Comparison of ENCODE assay signal across 13 mouse cellular contexts in genomic region chr15:99417692-99418271, GRCm38 (mm10). TPM values are rescaled to one million over a fixed set of nuclear protein-coding genes. Genes with fewer than 3 reads are reported as not detected.
DNase-seq lines count a peak whose midpoint lies in the region; ATAC-seq and TF ChIP-seq lines count a peak whose summit lies in the region.
"Had no signal": no experiment of that assay in that cellular context is flagged by ENCODE, and none has a peak within 500 bp of the region (broad histone marks: within the 10 kb centered on the region; RNA-seq: fewer than 3 reads in every experiment).

No protein-coding gene starts in this region.

- H3K9me3 ChIP-seq in forebrain, embryonic 13.5 days (replicated peaks) = no peaks in the 10 kb centered on the region
- H3K9me3 ChIP-seq in forebrain, embryonic 12.5 days = no peaks in the 10 kb centered on the region
- H3K9me3 ChIP-seq in hindbrain, embryonic 10.5 days = no peaks in the 10 kb centered on the region
- no peaks in the 10 kb centered on the region for H3K9me3 ChIP-seq in hindbrain, postnatal 0 days (ENCODE audit: low read length)
- H3K9me3 ChIP-seq in E14TG2a.4 (ENCODE audit: low read length) = no peaks in the 10 kb centered on the region
- no peaks in the 10 kb centered on the region for H3K9me3 ChIP-seq in embryonic facial prominence, embryonic 14.5 days (ENCODE audit: control insufficient read depth, low read length)
- H3K9me3 ChIP-seq: embryonic facial prominence, embryonic 15.5 days had no signal

- peaks cover 16% of the 10 kb centered on the region for H3K4me1 ChIP-seq in forebrain, embryonic 13.5 days
- peaks cover 12% of the 10 kb centered on the region for H3K4me1 ChIP-seq in forebrain, embryonic 12.5 days
- peaks cover 37% of the 10 kb centered on the region for H3K4me1 ChIP-seq in hindbrain, embryonic 10.5 days (replicated peaks)
- peaks cover 7% of the 10 kb centered on the region for H3K4me1 ChIP-seq in hindbrain, postnatal 0 days (ENCODE audit: insufficient read depth, low read length)
- peaks cover 62% of the 10 kb centered on the region for H3K4me1 ChIP-seq in E14TG2a.4 (replicated peaks; ENCODE audit: low read depth, low read length)
- H3K4me1 ChIP-seq in embryonic facial prominence, embryonic 14.5 days (ENCODE audit: control insufficient read depth, insufficient read depth, low read length) = peaks cover 8% of the 10 kb centered on the region

- no peak for TF ChIP-seq CTCF in hindbrain, postnatal 0 days (IDR thresholded peaks at IDR 0.05; ENCODE audit: low read depth)
- TF ChIP-seq CTCF in E14TG2a.4 (conservative IDR thresholded peaks at IDR 0.05; ENCODE audit: low read length) = no peak

- DNase-seq in hindbrain, embryonic 10.5 days (ENCODE audit: low spot score) = no peak
- no peak for DNase-seq in hindbrain, postnatal 0 days (ENCODE audit: low spot score)
- DNase-seq in embryonic facial prominence, embryonic 14.5 days (ENCODE audit: low spot score) = peak; percentile 34
- no peak for DNase-seq in left cerebral cortex, postnatal 25 days (ENCODE audit: low spot score in 2 of 2)
- DNase-seq: cerebellum, adult 8-10 months; kidney, postnatal 14 days; liver had no signal

- no peak overlapping the region for H3K4me2 ChIP-seq in forebrain, embryonic 13.5 days
- H3K4me2 ChIP-seq in forebrain, embryonic 12.5 days = no peak overlapping the region
- no peak overlapping the region for H3K4me2 ChIP-seq in hindbrain, postnatal 0 days (ENCODE audit: low read depth, low read length)
- no peak overlapping the region for H3K4me2 ChIP-seq in embryonic facial prominence, embryonic 14.5 days (ENCODE audit: low read depth, low read length)
- H3K4me2 ChIP-seq: embryonic facial prominence, embryonic 15.5 days had no signal

- H3K4me3 ChIP-seq in forebrain, embryonic 13.5 days = no peak overlapping the region
- H3K4me3 ChIP-seq in forebrain, embryonic 12.5 days (replicated peaks) = no peak overlapping the region
- H3K4me3 ChIP-seq in hindbrain, embryonic 10.5 days = no peak overlapping the region
- H3K4me3 ChIP-seq in hindbrain, postnatal 0 days (ENCODE audit: low read length) = no peak overlapping the region
- H3K4me3 ChIP-seq in E14TG2a.4 (replicated peaks; ENCODE audit: low read length) = peak overlapping the region; percentile 48
- no peak overlapping the region for H3K4me3 ChIP-seq in embryonic facial prominence, embryonic 14.5 days (ENCODE audit: low read depth, low read length)
- H3K4me3 ChIP-seq: embryonic facial prominence, embryonic 15.5 days had no signal

- intact Hi-C loops in left cerebral cortex, postnatal 25 days (cut with DNase I) = loop anchor here (10.0 kb wide), 2 partner anchors 257 to 487 kb away; partner anchors contain the start of gene Asic1

- peak overlapping the region; percentile 54; the same call in 1 of the 2 replicates for H3K27ac ChIP-seq in forebrain, embryonic 13.5 days
- H3K27ac ChIP-seq in forebrain, embryonic 12.5 days = no peak overlapping the region
- H3K27ac ChIP-seq in hindbrain, embryonic 10.5 days = peak overlapping the region; percentile 40
- H3K27ac ChIP-seq in hindbrain, postnatal 0 days = no peak overlapping the region
- no peak overlapping the region; the same call in 1 of the 2 replicates for H3K27ac ChIP-seq in embryonic facial prominence, embryonic 14.5 days (replicated peaks; ENCODE audit: low read depth, low read length)
- H3K27ac ChIP-seq: embryonic facial prominence, embryonic 15.5 days; macrophage had no signal

- ATAC-seq in forebrain, embryonic 13.5 days = no peak
- ATAC-seq in forebrain, embryonic 12.5 days (ENCODE audit: low FRiP score) = no peak
- ATAC-seq in hindbrain, postnatal 0 days = no peak
- ATAC-seq in embryonic facial prominence, embryonic 14.5 days (ENCODE audit: low read depth) = 0 out of 2 replicates have a peak, but pooled peaks have one; percentile 1
- ATAC-seq in frontal cortex, adult (ENCODE audit: low TSS enrichment) = no peak

- 43% methylated on average over 17 of the region's 17 CpGs for WGBS in forebrain, embryonic 13.5 days
- 47% methylated on average over 17 of the region's 17 CpGs for WGBS in forebrain, embryonic 12.5 days
- WGBS in hindbrain, embryonic 10.5 days = 53% methylated on average over 17 of the region's 17 CpGs
- 47% methylated on average over 17 of the region's 17 CpGs for WGBS in hindbrain, postnatal 0 days
- WGBS in embryonic facial prominence, embryonic 14.5 days = 31% methylated on average over 17 of the region's 17 CpGs

- H3K27me3 ChIP-seq in forebrain, embryonic 13.5 days = no peaks in the 10 kb centered on the region
- H3K27me3 ChIP-seq in forebrain, embryonic 12.5 days = no peaks in the 10 kb centered on the region
- H3K27me3 ChIP-seq in hindbrain, embryonic 10.5 days (ENCODE audit: insufficient read depth, poor library complexity, severe bottlenecking) = no peaks in the 10 kb centered on the region
- no peaks in the 10 kb centered on the region for H3K27me3 ChIP-seq in hindbrain, postnatal 0 days (ENCODE audit: insufficient read depth, low read length)
- H3K27me3 ChIP-seq in E14TG2a.4 (ENCODE audit: insufficient read depth, low read length) = no peaks in the 10 kb centered on the region
- H3K27me3 ChIP-seq in embryonic facial prominence, embryonic 14.5 days (replicated peaks; ENCODE audit: control insufficient read depth, insufficient read depth, low read length) = no peaks in the 10 kb centered on the region
- H3K27me3 ChIP-seq: embryonic facial prominence, embryonic 15.5 days had no signal

- no peak overlapping the region for H3K9ac ChIP-seq in forebrain, embryonic 13.5 days
- H3K9ac ChIP-seq in forebrain, embryonic 12.5 days = no peak overlapping the region
- no peak overlapping the region for H3K9ac ChIP-seq in hindbrain, postnatal 0 days (replicated peaks; ENCODE audit: low read length)
- no peak overlapping the region for H3K9ac ChIP-seq in embryonic facial prominence, embryonic 14.5 days (ENCODE audit: low read depth, low read length)
- H3K9ac ChIP-seq: embryonic facial prominence, embryonic 15.5 days had no signal

- peaks cover 14% of the 10 kb centered on the region for H3K36me3 ChIP-seq in forebrain, embryonic 13.5 days (ENCODE audit: poor library complexity, severe bottlenecking)
- peaks cover 10% of the 10 kb centered on the region for H3K36me3 ChIP-seq in forebrain, embryonic 12.5 days (replicated peaks)
- H3K36me3 ChIP-seq in hindbrain, embryonic 10.5 days = peaks cover 16% of the 10 kb centered on the region
- peaks cover 7% of the 10 kb centered on the region; the same call in 1 of the 2 replicates for H3K36me3 ChIP-seq in hindbrain, postnatal 0 days (ENCODE audit: insufficient read depth, low read length)
- peaks cover 2% of the 10 kb centered on the region; the same call in 1 of the 2 replicates for H3K36me3 ChIP-seq in E14TG2a.4 (ENCODE audit: insufficient read depth, low read length)
- peaks cover 11% of the 10 kb centered on the region for H3K36me3 ChIP-seq in embryonic facial prominence, embryonic 14.5 days (ENCODE audit: control insufficient read depth, insufficient read depth, low read length)

RNA-seq across cellular contexts. Expression of gene Tmbim6, which starts 25.1 kb away (rescaled TPM):
- 227 and 249 TPM in 2 replicates for polyA plus RNA-seq in forebrain, embryonic 13.5 days (2015; fragmentation: Nextera tagmentation; extraction: Ambion mirVana)
- polyA plus RNA-seq in forebrain, embryonic 12.5 days (2016; fragmentation: Nextera tagmentation; extraction: Ambion mirVana) = 252 and 256 TPM in 2 replicates
- 283 and 284 TPM in 2 replicates for polyA plus RNA-seq in hindbrain, embryonic 10.5 days (2016; fragmentation: Nextera tagmentation; extraction: Ambion mirVana)
- total RNA-seq in hindbrain, postnatal 0 days (2014; rRNA removed) = 323 and 346 TPM in 2 replicates
- 355 and 374 TPM in 2 replicates for polyA plus RNA-seq in hindbrain, postnatal 0 days (2015; fragmentation: Nextera tagmentation; extraction: Ambion mirVana)
- polyA plus RNA-seq in embryonic facial prominence, embryonic 14.5 days (2014; fragmentation: Nextera tagmentation; extraction: Ambion mirVana) = 300 and 310 TPM in 2 replicates
- total RNA-seq in left cerebral cortex, postnatal 25 days (2021) = 100 to 1,000 TPM; 331 to 338 TPM

RNA-seq across cellular contexts. Expression of gene Nckap5l, which starts 39.8 kb away (rescaled TPM):
- 9.3 and 13.4 TPM in 2 replicates for polyA plus RNA-seq in forebrain, embryonic 13.5 days (2015; fragmentation: Nextera tagmentation; extraction: Ambion mirVana)
- polyA plus RNA-seq in forebrain, embryonic 12.5 days (2016; fragmentation: Nextera tagmentation; extraction: Ambion mirVana) = 11.8 and 12.0 TPM in 2 replicates
- 13.5 and 15.8 TPM in 2 replicates for polyA plus RNA-seq in hindbrain, embryonic 10.5 days (2016; fragmentation: Nextera tagmentation; extraction: Ambion mirVana)
- total RNA-seq in hindbrain, postnatal 0 days (2014; rRNA removed) = 19.5 and 23.4 TPM in 2 replicates
- 10.0 and 11.4 TPM in 2 replicates for polyA plus RNA-seq in hindbrain, postnatal 0 days (2015; fragmentation: Nextera tagmentation; extraction: Ambion mirVana)
- 12.5 and 13.1 TPM in 2 replicates for polyA plus RNA-seq in embryonic facial prominence, embryonic 14.5 days (2014; fragmentation: Nextera tagmentation; extraction: Ambion mirVana)
- 10 to 100 TPM; 16.8 to 22.3 TPM for total RNA-seq in left cerebral cortex, postnatal 25 days (2021)

RNA-seq across cellular contexts. Expression of gene Fmnl3, which starts 47.5 kb away (rescaled TPM):
- polyA plus RNA-seq in forebrain, embryonic 13.5 days (2015; fragmentation: Nextera tagmentation; extraction: Ambion mirVana) = 8.1 and 8.2 TPM in 2 replicates
- 12.1 and 14.1 TPM in 2 replicates for polyA plus RNA-seq in forebrain, embryonic 12.5 days (2016; fragmentation: Nextera tagmentation; extraction: Ambion mirVana)
- polyA plus RNA-seq in hindbrain, embryonic 10.5 days (2016; fragmentation: Nextera tagmentation; extraction: Ambion mirVana) = 10.7 and 14.6 TPM in 2 replicates
- total RNA-seq in hindbrain, postnatal 0 days (2014; rRNA removed) = 11.9 and 15.2 TPM in 2 replicates
- 8.0 and 8.2 TPM in 2 replicates for polyA plus RNA-seq in hindbrain, postnatal 0 days (2015; fragmentation: Nextera tagmentation; extraction: Ambion mirVana)
- 18.5 and 21.5 TPM in 2 replicates for polyA plus RNA-seq in embryonic facial prominence, embryonic 14.5 days (2014; fragmentation: Nextera tagmentation; extraction: Ambion mirVana)
- 10 to 100 TPM in 1 of 2 experiments, 1 to 10 TPM in 1; 9.5 to 10.7 TPM for total RNA-seq in left cerebral cortex, postnatal 25 days (2021)

RNA-seq across cellular contexts. Expression of gene Bcdin3d, which starts 56.7 kb away (rescaled TPM):
- polyA plus RNA-seq in forebrain, embryonic 13.5 days (2015; fragmentation: Nextera tagmentation; extraction: Ambion mirVana) = 24.7 and 25.4 TPM in 2 replicates
- 21.5 and 25.0 TPM in 2 replicates for polyA plus RNA-seq in forebrain, embryonic 12.5 days (2016; fragmentation: Nextera tagmentation; extraction: Ambion mirVana)
- polyA plus RNA-seq in hindbrain, embryonic 10.5 days (2016; fragmentation: Nextera tagmentation; extraction: Ambion mirVana) = 19.3 and 20.2 TPM in 2 replicates
- 10.1 and 13.7 TPM in 2 replicates for total RNA-seq in hindbrain, postnatal 0 days (2014; rRNA removed)
- 12.6 and 12.7 TPM in 2 replicates for polyA plus RNA-seq in hindbrain, postnatal 0 days (2015; fragmentation: Nextera tagmentation; extraction: Ambion mirVana)
- 10.8 and 12.9 TPM in 2 replicates for polyA plus RNA-seq in embryonic facial prominence, embryonic 14.5 days (2014; fragmentation: Nextera tagmentation; extraction: Ambion mirVana)
- total RNA-seq in left cerebral cortex, postnatal 25 days (2021) = 1 to 10 TPM; 4.6 to 4.9 TPM

Comparison
In these comparisons a context has a peak if more than half of its experiments do, and no peak if none do; other contexts are left out.
1. H3K27ac ChIP-seq: peak in forebrain, embryonic 13.5 days (single experiment) and hindbrain, embryonic 10.5 days (single experiment); none in forebrain, embryonic 12.5 days (single experiment), hindbrain, postnatal 0 days (single experiment) and embryonic facial prominence, embryonic 14.5 days (single experiment).